Mouse (Mus musculus): ENCODE data around the gene Tbc1d9b. TPM values are rescaled to one million over a fixed set of nuclear protein-coding genes. Genes with fewer than 3 reads are reported as not detected.

The Tbc1d9b gene
- 20.5 and 21.6 TPM in 2 replicates for polyA plus RNA-seq (2012; rRNA removed; ENCODE audit: low replicate concordance)

GRCm38 (mm10) chr11:50130811-50131766, at the start of gene Tbc1d9b:
Gene Tbc1d9b (plus strand): TSS chr11:50131396.

GRCm38 (mm10) chr11:50174111-50174729, 43.0 kb downstream of the Tbc1d9b start, which contains the start of gene Mrnip:
Gene Mrnip (plus strand): TSS chr11:50174444.

GRCm38 (mm10) chr11:50210505-50211151, 79.4 kb downstream of the Tbc1d9b start, which contains the start of the genes Sqstm1 and Mgat4b:
Gene Sqstm1 (minus strand): TSS chr11:50210827.
Gene Mgat4b (plus strand): TSS chr11:50210890.

Other genes with a start within 250 kb of the Tbc1d9b start
- gene Rasgef1c, start 229.6 kb upstream of the Tbc1d9b start, polyA plus RNA-seq (2012; rRNA removed; ENCODE audit: low replicate concordance) = 0.70 and 1.1 TPM in 2 replicates
- gene Rnf130, start 106.0 kb upstream of the Tbc1d9b start, polyA plus RNA-seq (2012; rRNA removed; ENCODE audit: low replicate concordance) = 24.9 and 32.5 TPM in 2 replicates
- gene Mrnip, start 43.0 kb downstream of the Tbc1d9b start, polyA plus RNA-seq (2012; rRNA removed; ENCODE audit: low replicate concordance) = 2.2 and 2.3 TPM in 2 replicates
- gene Sqstm1, start 79.4 kb downstream of the Tbc1d9b start, polyA plus RNA-seq (2012; rRNA removed; ENCODE audit: low replicate concordance) = 77.7 and 139 TPM in 2 replicates
- 129 and 267 TPM in 2 replicates for gene Mgat4b, start 79.5 kb downstream of the Tbc1d9b start, polyA plus RNA-seq (2012; rRNA removed; ENCODE audit: low replicate concordance)
- 97.9 and 207 TPM in 2 replicates for gene Ltc4s, start 107.2 kb downstream of the Tbc1d9b start, polyA plus RNA-seq (2012; rRNA removed; ENCODE audit: low replicate concordance)
- 8.1 and 11.0 TPM in 2 replicates for gene Maml1, start 160.9 kb downstream of the Tbc1d9b start, polyA plus RNA-seq (2012; rRNA removed; ENCODE audit: low replicate concordance)
- gene Canx, start 194.3 kb downstream of the Tbc1d9b start, polyA plus RNA-seq (2012; rRNA removed; ENCODE audit: low replicate concordance) = 8.5 and 18.6 TPM in 2 replicates
- 0.57 TPM in 1 of 2 replicates, not detected in the other for gene Cby3, start 223.1 kb downstream of the Tbc1d9b start, polyA plus RNA-seq (2012; rRNA removed; ENCODE audit: low replicate concordance)
- 5.5 and 7.0 TPM in 2 replicates for gene Hnrnph1, start 245.6 kb downstream of the Tbc1d9b start, polyA plus RNA-seq (2012; rRNA removed; ENCODE audit: low replicate concordance)

All from duodenum, adult 2 months (tissue).